Mouse (Mus musculus): Measurements from ENCODE around the gene Prr14l. TPM values are rescaled to one million over a fixed set of nuclear protein-coding genes. Genes with fewer than 3 reads are reported as not detected.

Gene Prr14l
- total and polyA plus RNA-seq, 3 experiments: 37.0 to 135 (median 39.9) TPM

DNA sequence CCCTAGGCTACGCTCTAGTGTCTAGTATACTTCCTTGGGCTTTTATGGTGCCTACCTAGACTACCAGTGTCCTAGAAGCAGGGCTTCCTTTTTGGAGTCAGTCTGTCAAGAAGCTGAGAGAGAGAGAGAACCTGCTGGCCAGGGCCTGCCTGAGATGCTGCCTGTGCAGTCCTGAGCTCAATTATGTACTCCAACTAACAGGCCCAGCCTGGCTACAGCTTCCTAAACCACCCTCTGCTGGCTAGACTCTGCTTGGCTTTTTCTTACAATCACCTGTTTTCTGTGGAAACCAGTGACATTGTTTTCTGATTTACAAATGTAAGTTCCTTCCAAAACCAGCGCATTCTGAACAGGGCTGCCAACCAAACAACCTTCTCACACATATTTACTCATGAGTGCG, 113.9 kb downstream of the Prr14l start:
- H3K79me2 ChIP-seq (ENCODE audit: control insufficient read depth, insufficient read depth, low read length, poor library complexity): no peaks in the 10 kb centered on the region
- no peaks in the 10 kb centered on the region for H3K27me3 ChIP-seq (ENCODE audit: control insufficient read depth in 1 of 2, insufficient read depth in 2 of 2, low read length in 2 of 2)
- no peaks in the 10 kb centered on the region for H3K4me1 ChIP-seq (ENCODE audit: control insufficient read depth in 1 of 2, insufficient read depth in 2 of 2, low read length in 2 of 2)
- DNase-seq (ENCODE audit: low read depth, low spot score): no peak
- H3K27ac ChIP-seq (ENCODE audit: control insufficient read depth, low read depth, low read length): no peak overlapping the region
- TF ChIP-seq ELF1 (IDR thresholded peaks at IDR 0.05; ENCODE audit: low read depth, low read length): no peak
- TF ChIP-seq MAZ (IDR thresholded peaks at IDR 0.05; ENCODE audit: low read depth, low read length): no peak
- TF ChIP-seq POLR2AphosphoS2 (IDR thresholded peaks at IDR 0.05; ENCODE audit: low read length): no peak
- no peak overlapping the region for H3K9ac ChIP-seq (ENCODE audit: control insufficient read depth, low read depth, low read length, poor library complexity, severe bottlenecking)
- H3K36me3 ChIP-seq (ENCODE audit: control insufficient read depth in 1 of 2, insufficient read depth in 2 of 2, low read length in 2 of 2): no peaks in the 10 kb centered on the region; a peak in 1 of 4 replicates
- H3K4me3 ChIP-seq (ENCODE audit: control insufficient read depth in 1 of 2, insufficient read depth in 1 of 2, low read depth in 2 of 2, low read length in 2 of 2): no peak overlapping the region
- H3K9me3 ChIP-seq (replicated peaks; ENCODE audit: insufficient read depth, low read length): no peaks in the 10 kb centered on the region

Other genes with a start within 250 kb of the Prr14l start
- not detected in 2 replicates for gene Yes1, start 243.1 kb downstream of the Prr14l start, total RNA-seq (2012; rRNA removed)
- gene Yes1, start 243.1 kb downstream of the Prr14l start, polyA plus RNA-seq (2012; ENCODE audit: insufficient read depth in 1 of 2, insufficient read length in 2 of 2, low read depth in 1 of 2, low replicate concordance in 2 of 2, missing spikeins in 1 of 2): not detected
- 57.4 and 59.5 TPM in 2 replicates for gene Pisd, start 68.6 kb downstream of the Prr14l start, total RNA-seq (2012; rRNA removed)
- gene Pisd, start 68.6 kb downstream of the Prr14l start, polyA plus RNA-seq (2012; ENCODE audit: insufficient read depth in 1 of 2, insufficient read length in 2 of 2, low read depth in 1 of 2, low replicate concordance in 2 of 2, missing spikeins in 1 of 2): 10 to 100 TPM; 70.1 to 76.3 TPM
- gene Gm20671, start 27.1 kb downstream of the Prr14l start, total RNA-seq (2012; rRNA removed): not detected in 2 replicates
- gene Gm20671, start 27.1 kb downstream of the Prr14l start, polyA plus RNA-seq (2012; ENCODE audit: insufficient read depth in 1 of 2, insufficient read length in 2 of 2, low read depth in 1 of 2, low replicate concordance in 2 of 2, missing spikeins in 1 of 2): 1 to 10 TPM in 1 of 2 experiments, not detected in 1; 7.3 TPM
- gene Depdc5, start 9.4 kb upstream of the Prr14l start, total RNA-seq (2012; rRNA removed): 18.0 and 20.3 TPM in 2 replicates
- 10 to 100 TPM in 1 of 2 experiments, not detected in 1; 23.9 TPM for gene Depdc5, start 9.4 kb upstream of the Prr14l start, polyA plus RNA-seq (2012; ENCODE audit: insufficient read depth in 1 of 2, insufficient read length in 2 of 2, low read depth in 1 of 2, low replicate concordance in 2 of 2, missing spikeins in 1 of 2)
- gene Ywhah, start 164.6 kb upstream of the Prr14l start, total RNA-seq (2012; rRNA removed): 80.0 and 91.5 TPM in 2 replicates
- gene Ywhah, start 164.6 kb upstream of the Prr14l start, polyA plus RNA-seq (2012; ENCODE audit: insufficient read depth in 1 of 2, insufficient read length in 2 of 2, low read depth in 1 of 2, low replicate concordance in 2 of 2, missing spikeins in 1 of 2): 100 to 1,000 TPM in 1 of 2 experiments, not detected in 1; 312 TPM
- gene Slc5a1, start 250.0 kb upstream of the Prr14l start, total RNA-seq (2012; rRNA removed): not detected in 2 replicates
- not detected for gene Slc5a1, start 250.0 kb upstream of the Prr14l start, polyA plus RNA-seq (2012; ENCODE audit: insufficient read depth in 1 of 2, insufficient read length in 2 of 2, low read depth in 1 of 2, low replicate concordance in 2 of 2, missing spikeins in 1 of 2)